Comparison of ENCODE assay signal across 8 mouse cellular contexts in genomic region chr2:28592809-28593208, GRCm38 (mm10). TPM values are rescaled to one million over a fixed set of nuclear protein-coding genes. Genes with fewer than 3 reads are reported as not detected.
A peak's percentile ranks its signal among the peaks of the same experiment; 100 is the strongest.
DNase-seq lines count a peak whose midpoint lies in the region; ATAC-seq and TF ChIP-seq lines count a peak whose summit lies in the region.

No protein-coding gene starts in this region.

- TF ChIP-seq CTCF in thymus, adult 2 months (IDR thresholded peaks at IDR 0.05; ENCODE audit: borderline replicate concordance, control insufficient read depth, extremely low read depth, insufficient read depth, low read length, poor library complexity): peak; percentile 88

- no peaks in the 10 kb centered on the region for H3K9me3 ChIP-seq in hindbrain, embryonic 11.5 days (ENCODE audit: control insufficient read depth, low read length)
- no peaks in the 10 kb centered on the region for H3K9me3 ChIP-seq in hindbrain, embryonic 12.5 days (replicated peaks)
- H3K9me3 ChIP-seq in heart, embryonic 13.5 days: peaks cover 3% of the 10 kb centered on the region; the same call in 1 of the 2 replicates

- H3K4me2 ChIP-seq in hindbrain, embryonic 11.5 days (replicated peaks; ENCODE audit: low read depth, low read length): no peak overlapping the region
- no peak overlapping the region for H3K4me2 ChIP-seq in hindbrain, embryonic 12.5 days (replicated peaks)
- peak overlapping the region; percentile 42 for H3K4me2 ChIP-seq in heart, embryonic 13.5 days

- peak; percentile 79 for DNase-seq in hindbrain, embryonic 11.5 days (ENCODE audit: low spot score)
- DNase-seq in Muller cell, postnatal 12 days (ENCODE audit: inconsistent ontology term): peak; percentile 50
- peak; percentile 80 to 84 for DNase-seq in cerebellum, postnatal 14 days
- DNase-seq in liver: peak; percentile 88
- peak; percentile 51 to 73 for DNase-seq in natural killer cell, adult 2 months (ENCODE audit: low spot score in 2 of 2)
- peak; percentile 70 for DNase-seq in thymus, adult 2 months

- no peak overlapping the region for H3K27ac ChIP-seq in hindbrain, embryonic 11.5 days (ENCODE audit: low read depth, low read length)
- no peak overlapping the region for H3K27ac ChIP-seq in hindbrain, embryonic 12.5 days
- H3K27ac ChIP-seq in heart, embryonic 13.5 days (replicated peaks): no peak overlapping the region
- no peak overlapping the region for H3K27ac ChIP-seq in thymus, adult 2 months (ENCODE audit: control insufficient read depth, insufficient read depth, low read length)

- no peak for ATAC-seq in hindbrain, embryonic 11.5 days (ENCODE audit: low FRiP score)
- no peak for ATAC-seq in hindbrain, embryonic 12.5 days (ENCODE audit: low FRiP score)
- ATAC-seq in heart, embryonic 13.5 days (ENCODE audit: extremely low read depth, insufficient number of reproducible peaks, low FRiP score, low TSS enrichment): no peak

- H3K9ac ChIP-seq in hindbrain, embryonic 11.5 days (ENCODE audit: low read depth, low read length): no peak overlapping the region
- H3K9ac ChIP-seq in hindbrain, embryonic 12.5 days: no peak overlapping the region
- no peak overlapping the region for H3K9ac ChIP-seq in heart, embryonic 13.5 days

- H3K36me3 ChIP-seq in hindbrain, embryonic 11.5 days (ENCODE audit: control insufficient read depth, insufficient read depth, low read length): no peaks in the 10 kb centered on the region
- H3K36me3 ChIP-seq in hindbrain, embryonic 12.5 days: no peaks in the 10 kb centered on the region
- H3K36me3 ChIP-seq in heart, embryonic 13.5 days: no peaks in the 10 kb centered on the region
- no peaks in the 10 kb centered on the region for H3K36me3 ChIP-seq in thymus, adult 2 months (ENCODE audit: control insufficient read depth, insufficient read depth, low read length)

- WGBS in hindbrain, embryonic 11.5 days: 10% methylated on average over 15 of the region's 15 CpGs
- 7% methylated on average over 15 of the region's 15 CpGs for WGBS in hindbrain, embryonic 12.5 days
- WGBS in heart, embryonic 13.5 days: 4% methylated on average over 15 of the region's 15 CpGs
- 16% methylated on average over 15 of the region's 15 CpGs for WGBS in thymus, adult 2 months

- no peak for TF ChIP-seq POLR2A in thymus, adult 2 months (IDR thresholded peaks at IDR 0.05; ENCODE audit: control insufficient read depth, extremely low read depth, insufficient read depth, low read length, poor library complexity)

- H3K4me3 ChIP-seq in hindbrain, embryonic 11.5 days (ENCODE audit: low read depth, low read length): no peak overlapping the region
- no peak overlapping the region for H3K4me3 ChIP-seq in hindbrain, embryonic 12.5 days
- 0 out of 2 replicates have a peak overlapping the region, but pooled peaks have one; percentile 16 for H3K4me3 ChIP-seq in heart, embryonic 13.5 days
- H3K4me3 ChIP-seq in thymus, adult 2 months (ENCODE audit: control insufficient read depth, insufficient read depth, low read length): no peak overlapping the region

- H3K27me3 ChIP-seq in hindbrain, embryonic 11.5 days (ENCODE audit: control insufficient read depth, insufficient read depth, low read length): no peaks in the 10 kb centered on the region
- H3K27me3 ChIP-seq in hindbrain, embryonic 12.5 days: peaks cover 9% of the 10 kb centered on the region
- peaks cover 20% of the 10 kb centered on the region for H3K27me3 ChIP-seq in heart, embryonic 13.5 days (replicated peaks)
- H3K27me3 ChIP-seq in thymus, adult 2 months (ENCODE audit: control insufficient read depth, insufficient read depth, low read length): no peaks in the 10 kb centered on the region

- H3K4me1 ChIP-seq in hindbrain, embryonic 11.5 days (replicated peaks; ENCODE audit: control insufficient read depth, insufficient read depth, low read length): no peaks in the 10 kb centered on the region
- peaks cover under 1% of the 10 kb centered on the region for H3K4me1 ChIP-seq in hindbrain, embryonic 12.5 days
- H3K4me1 ChIP-seq in heart, embryonic 13.5 days: peaks cover 4% of the 10 kb centered on the region
- peaks cover 4% of the 10 kb centered on the region for H3K4me1 ChIP-seq in thymus, adult 2 months (replicated peaks; ENCODE audit: control insufficient read depth, insufficient read depth, low read length)

RNA-seq across cellular contexts. Expression of gene Gtf3c5, which starts 9.3 kb away (rescaled TPM):
- polyA plus RNA-seq in hindbrain, embryonic 11.5 days (2014; fragmentation: Nextera tagmentation; extraction: Ambion mirVana): 38.1 and 38.2 TPM in 2 replicates
- 50.0 and 50.5 TPM in 2 replicates for polyA plus RNA-seq in hindbrain, embryonic 12.5 days (2016; fragmentation: Nextera tagmentation; extraction: Ambion mirVana)
- polyA plus RNA-seq in heart, embryonic 13.5 days (2015; fragmentation: Nextera tagmentation; extraction: Ambion mirVana): 29.8 and 30.9 TPM in 2 replicates
- polyA plus RNA-seq in thymus, adult 2 months (2012; rRNA removed): 33.7 and 34.5 TPM in 2 replicates

RNA-seq across cellular contexts. Expression of gene Gfi1b, which starts 29.0 kb away (rescaled TPM):
- polyA plus RNA-seq in hindbrain, embryonic 11.5 days (2014; fragmentation: Nextera tagmentation; extraction: Ambion mirVana): 2.6 and 3.1 TPM in 2 replicates
- 1.2 and 1.3 TPM in 2 replicates for polyA plus RNA-seq in hindbrain, embryonic 12.5 days (2016; fragmentation: Nextera tagmentation; extraction: Ambion mirVana)
- polyA plus RNA-seq in heart, embryonic 13.5 days (2015; fragmentation: Nextera tagmentation; extraction: Ambion mirVana): 2.8 and 4.7 TPM in 2 replicates
- polyA plus RNA-seq in thymus, adult 2 months (2012; rRNA removed): 1.8 and 2.0 TPM in 2 replicates

RNA-seq across cellular contexts. Expression of gene Cel, which starts 29.6 kb away (rescaled TPM):
- not detected in 2 replicates for polyA plus RNA-seq in hindbrain, embryonic 11.5 days (2014; fragmentation: Nextera tagmentation; extraction: Ambion mirVana)
- polyA plus RNA-seq in hindbrain, embryonic 12.5 days (2016; fragmentation: Nextera tagmentation; extraction: Ambion mirVana): not detected in 2 replicates
- 0.31 TPM in 1 of 2 replicates, not detected in the other for polyA plus RNA-seq in heart, embryonic 13.5 days (2015; fragmentation: Nextera tagmentation; extraction: Ambion mirVana)
- polyA plus RNA-seq in thymus, adult 2 months (2012; rRNA removed): 0.42 and 0.49 TPM in 2 replicates

RNA-seq across cellular contexts. Expression of gene Tsc1, which starts 48.2 kb away (rescaled TPM):
- 22.4 and 25.1 TPM in 2 replicates for polyA plus RNA-seq in hindbrain, embryonic 11.5 days (2014; fragmentation: Nextera tagmentation; extraction: Ambion mirVana)
- 32.1 and 32.4 TPM in 2 replicates for polyA plus RNA-seq in hindbrain, embryonic 12.5 days (2016; fragmentation: Nextera tagmentation; extraction: Ambion mirVana)
- 16.2 and 16.4 TPM in 2 replicates for polyA plus RNA-seq in heart, embryonic 13.5 days (2015; fragmentation: Nextera tagmentation; extraction: Ambion mirVana)
- 24.7 and 25.3 TPM in 2 replicates for polyA plus RNA-seq in thymus, adult 2 months (2012; rRNA removed)
